Mouse (Mus musculus) activated CD4-positive, CD25-positive, alpha-beta regulatory T cell (primary cell): ENCODE measurements around the gene Sumf1. TPM values are rescaled to one million over a fixed set of nuclear protein-coding genes. Genes with fewer than 3 reads are reported as not detected.

ENCODE experiments used
- polyA plus RNA-seq, 2 experiments: library from polyadenylated mRNA; unstranded; fragments of 100-300 nt; shearing (Covaris generic); gene quantifications; one replicate each; pipeline ENCODE4 v1.2.1; 2017

The Sumf1 gene
- polyA plus RNA-seq = 10 to 100 TPM; 23.6 to 27.2 TPM

GRCm38 (mm10) chr6:108184847-108185684 is at the start of gene Sumf1:
Sumf1 (minus strand) TSS chr6:108185582.

DNA sequence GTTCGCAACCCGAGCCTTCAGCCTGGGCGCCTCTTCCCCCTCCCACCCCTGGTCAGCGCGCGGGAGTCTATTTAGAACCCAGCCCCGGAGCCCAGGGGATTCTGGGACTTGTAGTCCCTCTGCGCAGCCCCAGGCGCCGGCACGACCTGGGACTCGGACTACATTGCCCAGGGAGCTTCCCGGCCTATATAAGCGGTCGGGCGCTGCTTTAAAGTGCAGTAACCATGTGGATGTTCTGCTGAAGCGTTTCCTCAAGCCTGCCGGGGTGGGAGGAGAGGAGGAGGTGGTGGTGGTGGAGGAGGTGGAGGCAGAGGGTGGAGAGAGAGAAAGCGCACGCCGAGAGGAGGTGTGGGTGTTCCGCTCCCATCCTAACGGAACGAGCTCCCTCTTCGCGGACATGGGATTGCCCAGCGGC is 27.5 kb upstream of the Sumf1 start, which contains the start of gene Itpr1:
Gene Itpr1 (plus strand): TSS at position 216 of the 415 bp plus-strand sequence.

GRCm38 (mm10) chr6:108064918-108065526 is 120.4 kb downstream of the Sumf1 start, which contains the start of gene Setmar:
Setmar (plus strand) TSS chr6:108065045.

Other genes with a start within 250 kb of the Sumf1 start
- gene Setmar, start 120.5 kb downstream of the Sumf1 start, polyA plus RNA-seq = 1 to 10 TPM; 3.2 to 8.6 TPM
- 10 to 100 TPM; 12.5 to 27.2 TPM for gene Itpr1, start 27.5 kb upstream of the Sumf1 start, polyA plus RNA-seq